Mouse (Mus musculus) heart, postnatal 36 days (tissue): Measurements from ENCODE around the gene Nme9. TPM values are rescaled to one million over a fixed set of nuclear protein-coding genes. Genes with fewer than 3 reads are reported as not detected.

Experiments
- DNase-seq, 2 experiments: peaks; one replicate each; pipeline ENCODE4 v3.0.0; 2021 to 2022
- intact Hi-C: fragments of 180-260 bp; cut with DNase I; formaldehyde crosslinking; loops from one replicate; pipeline ENCODE4 v1.15.1; 2025
- total RNA-seq, 2 experiments: library from RNA; stranded (reverse); gene quantifications; 2 replicates each; pipeline ENCODE4 v1.2.3; 2021

Gene Nme9
- total RNA-seq, 2 experiments from 2014 or later, result not detected

DNA sequence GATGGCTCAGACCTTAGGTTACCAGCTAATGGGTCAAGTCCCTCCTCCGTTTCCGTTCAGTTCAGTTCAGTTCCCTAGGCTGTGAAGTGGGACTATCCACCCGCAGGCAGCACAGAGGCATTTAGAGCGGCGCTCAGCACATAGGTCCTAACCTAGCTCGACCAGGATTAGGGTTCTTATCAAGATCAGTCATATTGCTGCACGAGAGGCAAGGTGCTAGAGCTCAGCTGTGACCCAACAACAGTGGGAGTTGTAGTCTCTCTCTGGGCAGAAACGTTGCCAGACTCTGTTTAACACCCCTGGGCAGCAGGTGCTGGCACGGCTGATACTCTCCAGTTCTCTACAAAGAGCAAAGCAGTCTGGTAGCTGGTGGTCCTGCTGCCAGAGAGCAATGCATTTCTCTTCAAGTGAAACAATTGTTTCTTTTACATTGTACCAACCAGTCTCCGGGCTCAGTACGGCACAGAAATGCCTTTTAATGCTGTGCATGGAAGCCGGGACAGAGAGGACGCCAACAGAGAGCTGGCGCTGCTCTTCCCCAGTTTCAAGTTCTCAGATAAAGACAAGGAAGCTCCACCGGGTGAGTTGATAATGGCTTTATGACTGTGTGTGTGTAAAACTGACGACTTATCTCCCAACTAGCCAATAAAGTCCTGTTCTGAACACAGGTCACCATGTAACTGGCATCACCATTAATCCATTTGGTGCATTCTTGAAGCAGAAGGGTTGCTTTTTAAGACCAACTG is 19.2 kb downstream of the Nme9 start:
- intact Hi-C loops, result loop anchor here (2.0 kb wide), 1 partner anchor 110 kb away; no protein-coding TSS in a partner anchor
- no peak for DNase-seq

DNA sequence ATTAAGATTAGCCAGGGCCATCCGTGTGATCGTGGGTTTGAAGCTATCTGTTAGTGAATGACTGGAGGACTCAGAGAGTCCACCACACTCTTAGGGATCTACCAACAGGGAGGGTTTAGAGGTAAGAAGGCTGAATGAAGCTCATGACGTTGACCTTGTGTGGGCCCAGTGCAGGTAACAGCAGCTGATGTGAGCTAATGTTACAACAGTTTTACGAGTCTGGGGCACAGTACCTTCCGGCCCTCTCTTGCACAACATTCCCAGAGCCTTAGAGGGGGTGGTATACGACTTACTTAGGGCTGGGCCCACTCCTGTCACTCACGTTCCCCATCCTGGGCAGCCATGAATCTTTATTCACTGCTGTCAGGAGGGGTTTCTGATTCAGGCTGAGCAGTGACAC is 20.1 kb downstream of the Nme9 start:
- intact Hi-C loops, result loop anchor here (2.0 kb wide), 1 partner anchor 109 kb away; no protein-coding TSS in a partner anchor
- DNase-seq, result no peak

DNA sequence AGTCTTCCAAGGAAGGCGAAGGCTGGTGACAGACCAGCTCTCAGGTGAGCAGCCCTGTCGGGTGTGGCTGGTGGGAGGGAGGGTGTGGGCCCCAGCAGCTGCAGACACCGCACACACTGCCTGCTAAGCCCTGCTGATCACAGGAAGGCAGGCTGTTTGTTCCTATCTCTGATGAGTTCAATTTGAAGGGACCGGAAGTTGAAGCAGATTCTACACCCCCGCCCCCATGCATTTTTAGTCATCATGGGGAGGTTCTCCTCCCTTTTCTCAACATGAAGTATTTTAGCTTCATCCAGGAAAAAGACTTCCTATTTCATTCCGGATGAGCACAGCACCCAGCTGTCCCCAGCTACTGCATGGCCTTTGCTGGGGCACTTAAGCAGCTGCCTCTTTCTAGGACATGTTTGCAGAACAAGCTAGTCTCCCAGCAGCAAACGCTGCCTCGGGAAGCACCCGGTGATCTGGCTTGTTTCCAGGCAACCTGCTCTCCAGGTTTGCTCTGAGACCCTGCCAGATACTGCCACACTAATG is 28.0 kb downstream of the Nme9 start:
- intact Hi-C loops, result no loop called here
- DNase-seq, result no peak

DNA sequence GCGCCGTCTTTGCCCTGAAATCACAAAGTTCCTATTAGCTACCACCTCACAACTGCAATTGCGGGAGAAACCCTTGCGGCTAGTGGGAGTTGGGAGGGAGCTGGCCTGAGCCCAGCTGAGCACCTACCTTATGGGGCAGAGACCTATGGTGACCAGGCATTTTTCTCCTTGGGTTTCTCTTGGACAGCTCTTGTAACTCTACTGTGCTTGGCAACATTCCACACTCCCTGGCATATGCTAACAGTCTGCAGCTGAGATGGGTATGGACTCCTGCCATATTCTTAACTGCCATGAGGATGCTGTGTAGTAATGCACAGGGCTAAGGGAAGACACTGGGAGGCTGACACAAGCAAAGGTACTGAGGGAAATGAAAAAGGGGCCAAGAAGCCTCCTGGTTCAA is 29.5 kb downstream of the Nme9 start:
- intact Hi-C loops, result no loop called here
- no peak for DNase-seq

DNA sequence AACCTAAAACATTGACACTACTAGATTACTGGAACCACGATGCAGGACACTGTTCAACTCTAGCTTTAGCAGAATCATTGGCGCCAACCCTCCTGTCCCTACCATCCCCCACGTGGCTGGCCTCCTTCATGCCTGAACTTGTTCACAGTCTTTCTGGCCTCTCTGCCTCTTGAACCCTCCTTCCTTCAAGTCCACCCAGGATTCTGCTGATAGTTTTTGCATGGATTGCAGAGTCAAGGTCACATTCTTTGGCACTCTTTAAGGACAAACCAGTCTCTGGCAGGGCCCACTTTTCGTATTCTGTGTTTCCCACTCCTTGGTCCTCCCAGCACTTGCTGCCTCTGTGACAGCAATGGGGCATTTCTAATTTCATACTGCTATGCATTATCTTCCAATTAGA is 31.9 kb downstream of the Nme9 start:
- intact Hi-C loops, result no loop called here

DNA sequence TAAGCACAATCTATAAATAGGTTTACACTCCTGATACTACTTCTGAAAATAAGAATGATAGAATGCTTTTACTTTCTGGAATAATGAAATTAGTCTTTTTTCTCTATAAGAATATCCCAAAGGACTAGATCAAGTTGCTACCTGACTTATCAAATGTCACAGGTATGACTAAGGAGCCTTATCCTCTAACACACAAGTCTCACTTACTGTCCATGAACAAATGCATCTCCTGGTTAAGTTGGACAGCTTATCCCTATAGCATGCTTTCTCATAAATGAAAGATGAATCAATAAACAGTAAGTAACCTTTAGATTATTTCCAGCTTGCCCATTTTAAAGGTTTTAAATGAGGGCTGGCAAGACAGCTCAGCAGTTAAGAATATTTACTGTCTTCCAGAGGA is 33.4 kb downstream of the Nme9 start:
- intact Hi-C loops, result no loop called here
- DNase-seq, result no peak

More for the DNA sequence above, 31.9 kb downstream of the Nme9 start:
- no peak for DNase-seq

DNA sequence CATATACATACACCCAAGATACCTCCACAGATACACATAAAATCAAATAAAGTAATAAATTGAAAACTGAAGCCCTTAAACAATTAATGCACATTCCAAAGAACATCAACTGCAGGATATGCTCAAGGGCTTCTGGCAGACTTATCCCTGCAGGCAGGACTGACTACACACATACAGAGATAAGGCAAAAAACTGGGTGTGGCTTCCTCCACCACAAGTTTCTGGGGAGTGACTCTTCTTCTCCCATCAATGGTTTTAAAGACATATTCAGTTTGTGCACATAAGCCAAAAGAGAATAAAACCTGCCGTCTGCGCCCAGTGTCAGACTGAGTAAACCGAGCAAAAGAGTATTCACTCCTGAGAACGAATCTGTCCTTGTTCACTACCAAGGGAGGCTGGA is 33.9 kb downstream of the Nme9 start:
- DNase-seq, result no peak
- intact Hi-C loops, result no loop called here

DNA sequence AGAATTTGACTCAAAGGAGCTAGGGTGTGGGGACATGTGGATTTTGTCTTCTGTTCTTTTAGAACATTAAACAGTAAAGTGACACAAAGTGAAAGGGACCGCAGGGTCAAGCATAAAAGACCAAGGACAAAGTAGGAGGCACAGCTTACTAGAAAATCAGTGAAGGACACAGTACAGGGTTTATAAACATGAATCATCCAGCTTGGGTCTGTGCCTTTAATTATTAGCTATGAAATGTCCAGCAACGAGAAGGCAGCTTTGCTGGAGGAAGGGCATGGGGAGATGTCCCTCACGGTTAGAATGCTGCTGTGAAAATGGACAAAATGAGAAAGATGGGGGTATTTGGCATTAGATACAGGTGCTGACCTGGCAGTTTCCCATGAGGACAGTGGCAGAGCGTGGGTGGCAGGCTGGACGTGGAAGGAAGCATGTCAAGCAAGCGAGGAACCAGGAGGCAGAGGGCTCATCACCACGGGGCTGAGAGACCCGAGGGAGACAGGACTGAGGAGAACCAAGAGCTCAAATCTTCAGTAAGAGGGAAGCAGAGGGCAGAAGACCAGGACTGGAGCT is 35.9 kb downstream of the Nme9 start:
- intact Hi-C loops, result no loop called here
- DNase-seq, result no peak

DNA sequence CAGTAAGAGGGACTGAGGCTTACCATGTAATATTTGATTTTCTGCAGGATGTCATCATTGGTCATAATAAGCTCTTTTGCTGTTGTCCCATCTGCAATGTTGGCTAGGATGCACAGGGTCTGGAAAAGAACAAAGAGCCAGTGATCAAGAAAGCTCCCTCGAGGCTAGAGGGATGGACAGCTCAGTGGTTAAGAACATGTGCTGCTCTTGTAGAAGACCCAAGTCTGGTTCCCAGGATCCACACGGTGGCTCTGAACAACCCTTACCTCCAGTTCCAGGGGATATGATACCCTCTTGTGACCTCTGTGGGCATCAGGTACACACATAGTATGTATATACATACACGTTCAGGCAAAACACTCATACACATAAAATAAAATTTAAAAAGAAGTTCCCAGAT is 36.6 kb downstream of the Nme9 start:
- intact Hi-C loops, result no loop called here
- DNase-seq, result no peak

DNA sequence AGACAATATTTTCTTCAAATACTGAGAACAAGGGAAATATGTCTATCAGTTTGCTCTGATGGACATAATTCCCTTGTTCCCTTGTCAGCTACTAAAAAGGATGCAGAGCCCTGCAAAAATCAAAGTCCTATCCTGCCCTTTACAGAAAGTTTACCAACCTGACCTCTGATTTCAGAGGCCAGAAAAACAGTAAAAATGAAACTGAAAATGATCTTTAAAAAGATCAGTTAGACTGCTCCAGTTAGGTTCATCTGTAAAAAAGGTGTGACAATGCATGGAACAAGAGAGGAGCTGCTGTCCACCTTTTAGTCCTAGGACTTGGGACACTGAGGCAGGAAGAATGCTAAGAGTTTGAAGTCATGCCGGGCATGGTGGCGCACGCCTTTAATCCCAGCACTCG is 39.8 kb downstream of the Nme9 start:
- intact Hi-C loops, result no loop called here

DNA sequence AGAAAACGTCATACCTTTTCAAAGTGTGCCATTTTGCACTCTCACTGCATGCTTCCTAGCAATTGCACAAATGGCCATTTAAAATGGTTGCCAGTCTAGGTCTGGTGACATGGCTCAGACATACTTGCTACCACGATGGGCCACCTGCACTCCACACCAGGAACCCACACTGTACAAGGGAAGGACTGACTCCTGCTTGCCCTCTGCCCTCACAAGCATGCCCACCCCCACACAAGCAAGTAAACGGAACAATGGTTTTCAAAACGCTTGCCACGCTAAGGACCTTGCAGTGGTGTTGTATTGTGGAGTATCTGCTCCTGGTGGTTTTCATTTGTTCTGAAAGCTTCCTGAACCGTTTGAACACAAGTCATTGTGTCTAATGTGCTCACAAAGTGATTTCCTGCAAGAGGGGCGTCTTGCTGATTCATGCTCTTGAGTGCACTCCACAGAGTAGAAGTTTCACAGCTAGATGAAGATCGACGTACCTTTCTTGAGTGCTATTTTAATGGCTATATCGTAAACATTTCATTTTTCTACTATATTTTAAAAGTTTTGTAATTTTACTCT is 41.4 kb downstream of the Nme9 start:
- no peak for DNase-seq
- intact Hi-C loops, result no loop called here

More for the DNA sequence above, 39.8 kb downstream of the Nme9 start:
- no peak for DNase-seq

DNA sequence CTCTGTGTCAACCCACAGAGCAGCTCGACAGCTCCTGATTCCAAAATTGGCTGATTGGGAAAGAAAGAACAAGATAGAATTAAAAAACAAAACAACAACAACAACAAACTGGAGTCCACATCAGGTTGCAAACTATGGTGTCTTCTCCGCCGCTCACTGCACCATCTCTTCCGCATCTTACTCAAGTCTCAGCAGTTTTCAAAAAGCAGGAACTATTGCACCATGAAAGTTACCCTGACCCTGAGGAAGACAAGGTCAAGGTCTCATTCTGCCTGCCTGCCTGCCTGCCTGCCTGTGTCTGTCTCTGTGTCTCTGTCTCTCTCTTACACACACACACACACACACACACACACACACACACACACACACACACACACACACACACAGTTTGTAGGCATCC is 48.1 kb downstream of the Nme9 start:
- intact Hi-C loops, result no loop called here
- DNase-seq, result no peak

DNA sequence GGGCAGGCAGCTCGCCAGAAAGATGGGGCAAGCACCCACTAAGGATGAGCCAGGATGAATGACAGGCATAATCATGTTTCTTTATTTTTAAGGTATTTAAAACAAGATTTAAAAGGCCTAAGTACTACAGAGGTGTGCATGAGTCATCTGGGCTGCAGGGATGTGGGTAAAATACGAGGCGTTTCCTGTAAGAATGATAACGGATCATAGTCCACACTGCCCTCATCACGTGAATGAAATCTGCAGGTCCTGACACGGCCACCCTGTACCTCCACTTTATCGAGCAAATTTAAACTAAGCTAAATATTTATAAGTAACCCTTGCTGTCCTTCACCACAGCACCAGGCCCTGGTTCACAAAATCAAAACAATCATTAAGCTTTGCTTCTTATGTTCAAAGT is 54.6 kb downstream of the Nme9 start:
- intact Hi-C loops, result no loop called here

More for the DNA sequence above, 54.6 kb downstream of the Nme9 start:
- DNase-seq, result no peak

Other genes starting within 250 kb of the Nme9 start
- not detected for gene Faiml, start 214.2 kb upstream of the Nme9 start, total RNA-seq
- gene Cep70, start 208.1 kb upstream of the Nme9 start, total RNA-seq, result 1 to 10 TPM; 6.4 to 7.7 TPM
- under 1 TPM; 0.30 to 0.69 TPM for gene Esyt3, start 92.9 kb upstream of the Nme9 start, total RNA-seq
- gene Mras, start 14.1 kb upstream of the Nme9 start, total RNA-seq, result 1 to 10 TPM; 5.2 to 6.5 TPM
- gene Armc8, start 117.4 kb downstream of the Nme9 start, total RNA-seq, result 10 to 100 TPM; 18.9 to 19.4 TPM
- 1 to 10 TPM; 4.9 to 5.3 TPM for gene Dbr1, start 124.3 kb downstream of the Nme9 start, total RNA-seq
- not detected for gene A4gnt, start 161.0 kb downstream of the Nme9 start, total RNA-seq
- 1 to 10 TPM; 3.6 to 5.8 TPM for gene Dzip1l, start 178.0 kb downstream of the Nme9 start, total RNA-seq